Mouse (Mus musculus) layer of hippocampus, adult 8-10 months (tissue): ENCODE measurements around the gene Noxred1. TPM values are rescaled to one million over a fixed set of nuclear protein-coding genes. Genes with fewer than 3 reads are reported as not detected.
A peak's percentile ranks its signal among the peaks of the same experiment; 100 is the strongest.
"Not testable (repeated sequence)": the region's sequence is repeated elsewhere in the genome, so short reads cannot be mapped to it uniquely, and the experiment has no call there.

Source experiments
- DNase-seq, 2 experiments: peaks; one replicate each; pipeline ENCODE4 v3.0.0; 2022; ENCODE audit warnings: low spot score in 2 of 2
- total RNA-seq, 4 experiments: library from RNA; stranded (reverse); gene quantifications; 2 replicates each; pipeline ENCODE4 v1.2.4; 2022

The Noxred1 gene
- 1 to 10 TPM; 1.4 to 4.1 (median 2.7) TPM for total RNA-seq

GRCm38 (mm10) chr12:87238632-87239031 is at the start of gene Noxred1:
TSS of gene Noxred1 (minus strand) at chr12:87238732.
- DNase-seq, result no peak

DNA sequence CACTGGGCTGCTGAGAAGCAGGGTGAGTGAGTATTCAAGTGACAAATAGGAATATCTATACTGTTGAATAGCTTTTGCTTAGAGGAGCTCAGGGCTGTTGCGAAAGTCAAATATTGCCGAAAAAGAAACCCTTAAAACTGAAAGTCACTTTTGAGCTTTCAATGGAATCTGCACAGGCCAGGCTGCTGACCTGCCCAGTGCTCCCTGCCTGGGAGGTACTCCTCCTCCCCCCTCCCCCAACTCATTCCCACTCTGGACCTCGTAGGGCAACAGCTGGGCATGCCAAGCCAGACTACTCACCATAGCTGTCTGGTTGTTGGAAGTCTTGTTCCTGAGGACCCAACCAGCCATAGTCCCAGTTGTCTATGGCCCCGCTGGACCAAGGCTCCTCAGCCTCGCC is 46.2 kb upstream of the Noxred1 start:
- no peak for DNase-seq

DNA sequence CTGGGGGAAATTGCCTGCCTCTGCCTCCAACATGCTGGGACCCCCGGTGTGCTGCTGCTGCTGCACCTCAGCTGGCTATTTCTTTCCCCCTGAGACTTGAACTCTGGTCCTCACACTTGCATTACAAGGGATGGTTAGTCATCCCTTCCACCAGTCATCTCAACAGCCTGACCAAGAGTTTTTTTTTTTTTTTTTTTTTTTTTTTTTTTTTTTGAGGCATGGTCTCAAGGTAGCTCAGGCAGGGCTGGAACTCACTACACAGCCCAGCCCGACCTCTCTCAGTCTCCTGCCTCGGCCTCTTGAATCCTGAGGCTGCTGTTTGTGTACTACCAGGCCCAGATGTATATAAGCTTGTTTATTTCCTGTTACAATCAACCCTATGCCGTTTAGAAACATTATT is 45.7 kb upstream of the Noxred1 start:
- no peak for DNase-seq

- no peak for DNase-seq
Observed at GRCm38 (mm10) chr12:87283706-87284105, 45.2 kb upstream of the Noxred1 start.

DNA sequence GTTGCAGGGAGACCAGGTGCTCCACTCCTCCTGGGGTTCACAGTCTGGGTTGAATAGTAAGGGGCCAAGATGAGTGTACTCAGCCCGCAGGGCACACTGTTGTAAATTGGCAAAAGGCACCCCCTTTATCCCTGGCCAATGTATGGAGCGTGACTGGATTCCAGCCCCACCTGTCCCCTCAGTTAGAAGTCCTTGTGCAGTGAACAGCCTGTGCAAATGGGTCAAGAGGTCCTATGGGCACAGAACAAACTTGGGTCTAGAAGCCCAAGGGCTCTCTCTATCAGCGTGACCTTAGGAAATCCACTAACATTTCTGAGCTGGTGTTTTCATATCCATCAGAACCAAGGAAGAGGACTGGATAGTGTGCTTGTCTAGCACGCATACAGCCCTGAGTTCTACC is 44.2 kb upstream of the Noxred1 start:
- DNase-seq, result no peak

DNA sequence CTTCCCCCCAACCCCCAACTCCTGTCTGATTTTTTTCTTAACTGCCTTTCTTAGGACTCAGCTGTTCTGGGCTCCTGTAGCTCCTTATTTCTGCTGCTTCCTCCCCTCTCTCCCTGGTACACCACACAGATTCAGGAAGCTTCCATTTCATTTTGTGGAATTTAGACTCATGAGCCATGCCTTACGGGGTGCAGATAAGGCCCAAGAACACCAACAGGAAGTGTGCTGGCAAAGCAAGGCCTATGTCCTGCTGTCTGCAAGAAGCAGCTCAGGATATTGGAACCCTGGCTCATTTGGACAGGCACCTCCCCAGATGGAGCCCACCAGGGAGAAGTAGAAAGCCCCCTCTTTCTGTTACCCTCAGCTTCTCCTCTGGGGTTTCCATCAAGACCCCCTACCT is 43.2 kb upstream of the Noxred1 start:
- DNase-seq, result no peak

DNA sequence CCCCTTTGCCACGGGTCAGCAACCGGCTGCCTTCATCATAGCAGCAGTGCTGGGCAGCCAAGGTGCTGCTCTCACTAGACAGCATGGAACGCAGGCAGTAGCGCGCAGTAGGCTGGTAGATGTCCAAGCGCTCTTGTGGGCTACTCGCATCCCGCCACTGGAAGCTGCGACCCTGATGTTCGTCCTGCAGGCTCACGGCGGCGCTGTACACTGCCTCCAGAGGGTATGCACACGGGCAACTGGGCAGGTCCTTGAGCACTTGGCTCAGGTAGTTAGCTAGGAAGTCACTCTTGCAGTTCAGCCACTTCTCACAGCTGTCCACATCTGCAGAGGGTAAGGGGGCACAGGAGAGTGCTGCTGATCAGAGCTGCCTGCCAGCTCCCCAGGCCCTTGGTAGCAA is 41.3 kb upstream of the Noxred1 start:
- no peak for DNase-seq

GRCm38 (mm10) chr12:87279350-87279749 is 40.8 kb upstream of the Noxred1 start:
- DNase-seq, result no peak

GRCm38 (mm10) chr12:87278118-87278730 is 39.7 kb upstream of the Noxred1 start:
- DNase-seq, result no peak

DNA sequence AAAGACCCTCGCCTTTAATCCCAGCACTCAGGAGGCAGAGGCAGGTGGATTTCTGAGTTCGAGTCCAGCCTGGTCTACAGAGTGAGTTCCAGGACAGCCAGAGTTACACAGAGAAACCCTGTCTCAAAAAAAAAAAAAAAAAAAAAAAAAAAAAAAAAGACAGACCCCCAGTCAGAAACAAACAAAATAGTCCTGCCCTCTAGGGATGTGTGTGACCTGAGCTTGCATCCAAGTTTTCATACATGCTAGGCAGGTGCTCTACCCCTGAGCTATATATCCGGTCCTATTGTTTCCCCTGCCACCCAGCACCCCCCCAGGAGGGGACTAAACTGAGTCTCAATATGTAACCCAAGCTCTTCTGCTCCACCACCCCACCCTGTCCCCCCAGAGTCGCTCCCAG is 38.7 kb upstream of the Noxred1 start:
- DNase-seq, result not testable (repeated sequence)

GRCm38 (mm10) chr12:87274853-87275831 is 36.6 kb upstream of the Noxred1 start:
- DNase-seq, result no peak

DNA sequence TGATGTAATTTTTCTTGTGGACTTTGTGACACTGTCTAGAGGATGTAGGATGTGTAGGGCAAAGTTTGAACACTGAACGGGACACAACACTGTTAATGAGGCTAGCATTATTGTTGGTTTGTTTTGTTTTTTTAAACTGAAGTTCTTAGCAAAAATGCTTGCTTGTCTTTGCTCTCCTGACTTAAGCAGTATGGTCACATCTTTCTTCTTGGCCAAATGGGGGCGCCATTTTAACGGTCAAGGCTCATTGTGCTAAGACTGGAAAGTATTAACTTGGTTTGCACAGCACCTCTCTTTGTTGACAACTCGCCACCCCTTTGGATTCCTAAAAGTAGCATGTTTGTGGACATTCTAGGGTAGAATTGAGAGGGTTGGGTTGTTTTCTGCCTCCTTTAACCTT is 29.1 kb upstream of the Noxred1 start:
- no peak for DNase-seq

DNA sequence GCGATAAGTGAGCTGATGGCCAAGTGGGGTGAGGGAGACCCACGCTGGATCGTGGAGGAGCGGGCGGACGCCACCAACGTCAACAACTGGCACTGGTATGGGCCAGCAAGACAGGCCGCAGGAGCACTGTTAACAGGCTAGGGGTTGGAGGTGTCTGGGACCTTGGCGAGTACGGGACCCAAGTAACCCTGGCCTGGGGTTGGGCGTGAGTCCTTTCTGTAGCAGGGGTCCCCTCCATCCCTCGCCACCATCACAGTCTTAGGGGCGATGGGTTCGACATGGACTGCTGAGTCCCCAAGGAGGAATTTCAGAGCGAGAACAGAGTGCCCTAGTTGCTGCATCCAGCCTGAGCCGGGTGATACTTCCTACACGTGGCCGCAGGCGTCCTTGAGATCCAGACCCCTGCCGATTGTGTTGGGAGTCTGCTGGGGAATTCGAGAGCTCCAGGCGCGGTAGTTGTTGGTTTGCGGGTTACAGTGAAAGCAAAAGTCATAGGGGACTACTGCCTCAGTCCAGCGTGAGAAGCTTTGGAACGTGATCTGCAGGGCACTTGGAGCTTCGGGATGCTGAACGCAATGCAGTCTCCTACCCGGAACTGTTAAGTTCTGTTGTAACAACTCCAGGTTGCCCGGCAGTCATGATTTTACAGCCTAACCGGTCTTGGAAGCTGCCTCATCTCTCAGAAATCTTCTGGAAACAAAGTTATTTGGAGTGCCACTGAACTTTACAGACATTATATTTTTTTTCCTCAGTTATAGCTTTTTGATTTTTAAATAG is 28.5 kb upstream of the Noxred1 start:
- no peak for DNase-seq

- peak; percentile 93 to 95 for DNase-seq
Observed at GRCm38 (mm10) chr12:87266108-87266826, 27.7 kb upstream of the Noxred1 start, which contains the start of the genes Vipas39 and Ahsa1. TSS of gene Vipas39 (minus strand) at chr12:87266256. TSS of gene Ahsa1 (plus strand) at chr12:87266479.

- DNase-seq, result no peak
Observed at GRCm38 (mm10) chr12:87265444-87265843, 26.9 kb upstream of the Noxred1 start.

DNA sequence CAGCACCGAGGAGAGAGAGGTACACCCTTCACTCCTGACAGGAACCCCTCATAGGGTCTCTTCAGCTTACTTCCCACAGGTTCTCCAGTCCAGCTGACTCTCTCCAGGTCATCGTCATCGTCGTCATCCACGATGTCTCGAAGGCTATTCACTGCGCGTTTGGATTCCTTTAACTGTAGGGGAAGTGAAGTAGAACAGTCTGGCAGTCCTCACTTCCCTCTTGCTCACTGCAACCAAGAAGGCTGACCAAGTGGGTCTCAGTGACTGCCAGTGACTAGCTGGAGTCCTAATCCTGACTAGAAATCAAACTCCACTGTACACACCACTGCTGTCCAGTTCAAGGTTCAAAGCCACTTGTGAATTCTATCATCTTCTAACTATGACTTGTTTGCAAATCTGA is 22.0 kb upstream of the Noxred1 start:
- no peak for DNase-seq

DNA sequence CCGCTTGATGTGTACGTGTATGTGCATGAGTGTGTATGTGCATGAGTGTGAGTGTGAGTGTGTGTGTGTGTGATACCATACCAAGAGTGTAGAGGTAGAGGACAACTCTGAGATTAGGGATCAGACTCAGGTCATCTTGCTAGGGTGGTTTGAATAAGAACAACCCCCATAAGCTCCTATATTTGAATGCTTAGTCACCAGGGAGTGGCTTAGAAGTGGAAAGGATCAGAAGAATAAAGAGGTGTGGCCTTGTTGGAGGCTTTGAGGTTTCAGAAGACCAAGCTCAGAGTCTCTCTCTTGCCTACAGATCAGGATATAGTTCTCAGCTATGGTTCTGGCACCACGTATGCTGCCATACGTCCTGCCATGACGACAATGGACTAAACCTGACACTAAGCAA is 18.1 kb upstream of the Noxred1 start:
- DNase-seq, result no peak

GRCm38 (mm10) chr12:87253878-87254277 is 15.3 kb upstream of the Noxred1 start:
- no peak for DNase-seq

GRCm38 (mm10) chr12:87250161-87250560 is 11.6 kb upstream of the Noxred1 start:
- DNase-seq, result no peak

GRCm38 (mm10) chr12:87236882-87237483 is 1.5 kb downstream of the Noxred1 start:
- no peak for DNase-seq
